Mouse (Mus musculus): ENCODE data around the gene Olfr1396. TPM values are rescaled to one million over a fixed set of nuclear protein-coding genes. Genes with fewer than 3 reads are reported as not detected.

The Olfr1396 gene
- polyA plus RNA-seq, 1 experiment from 2014 or later: not detected

GRCm38 (mm10) chr11:49093861-49094660, 20.6 kb downstream of the Olfr1396 start:
- 91% methylated on average over 6 of the region's 6 CpGs for WGBS
- H3K9ac ChIP-seq (ENCODE audit: low read length): no peak overlapping the region
- no peaks in the 10 kb centered on the region for H3K4me1 ChIP-seq (ENCODE audit: control insufficient read depth, insufficient read depth, low read length)
- DNase-seq (ENCODE audit: low spot score): no peak
- H3K4me2 ChIP-seq (ENCODE audit: low read depth): no peak overlapping the region
- no peak overlapping the region for H3K27ac ChIP-seq (ENCODE audit: low read depth, low read length)
- H3K9me3 ChIP-seq (ENCODE audit: control insufficient read depth, low read length): no peaks in the 10 kb centered on the region
- H3K36me3 ChIP-seq (ENCODE audit: control insufficient read depth, insufficient read depth, low read length): no peaks in the 10 kb centered on the region
- ATAC-seq (ENCODE audit: insufficient read depth, low FRiP score, low TSS enrichment): no peak
- H3K27me3 ChIP-seq (ENCODE audit: control insufficient read depth, insufficient read depth, low read length): no peaks in the 10 kb centered on the region
- no peak overlapping the region for H3K4me3 ChIP-seq (ENCODE audit: low read depth, low read length)

GRCm38 (mm10) chr11:49092786-49093185, 21.9 kb downstream of the Olfr1396 start:
- ATAC-seq (ENCODE audit: insufficient read depth, low FRiP score, low TSS enrichment): no peak

GRCm38 (mm10) chr11:49092053-49092586, 22.6 kb downstream of the Olfr1396 start:
- Histone ChIP-seq H3K27ac (ENCODE audit: low read depth, low read length) (no peak overlapping the region), H3K27me3 (ENCODE audit: control insufficient read depth, insufficient read depth, low read length) (no peaks in the 10 kb centered on the region), H3K9me3 (ENCODE audit: control insufficient read depth, low read length) (no peaks in the 10 kb centered on the region), H3K4me3 (ENCODE audit: low read depth, low read length) (no peak overlapping the region), H3K4me1 (ENCODE audit: control insufficient read depth, insufficient read depth, low read length) (no peaks in the 10 kb centered on the region), H3K36me3 (ENCODE audit: control insufficient read depth, insufficient read depth, low read length) (no peaks in the 10 kb centered on the region), H3K4me2 (ENCODE audit: low read depth) (no peak overlapping the region), H3K9ac (ENCODE audit: low read length) (no peak overlapping the region)
- WGBS: 94% methylated on average over 1 of the region's 1 CpGs
- no peak for DNase-seq (ENCODE audit: low spot score)
- no peak for ATAC-seq (ENCODE audit: insufficient read depth, low FRiP score, low TSS enrichment)

More at GRCm38 (mm10) chr11:49092786-49093185, 21.9 kb downstream of the Olfr1396 start:
- Histone ChIP-seq H3K4me1 (ENCODE audit: control insufficient read depth, insufficient read depth, low read length) (no peaks in the 10 kb centered on the region), H3K27ac (ENCODE audit: low read depth, low read length) (no peak overlapping the region), H3K9ac (ENCODE audit: low read length) (no peak overlapping the region), H3K9me3 (ENCODE audit: control insufficient read depth, low read length) (no peaks in the 10 kb centered on the region), H3K27me3 (ENCODE audit: control insufficient read depth, insufficient read depth, low read length) (no peaks in the 10 kb centered on the region), H3K4me2 (ENCODE audit: low read depth) (no peak overlapping the region), H3K4me3 (ENCODE audit: low read depth, low read length) (no peak overlapping the region), H3K36me3 (ENCODE audit: control insufficient read depth, insufficient read depth, low read length) (no peaks in the 10 kb centered on the region)
- DNase-seq (ENCODE audit: low spot score): no peak
- 91% methylated on average over 2 of the region's 2 CpGs for WGBS

- Histone ChIP-seq H3K9me3 (ENCODE audit: control insufficient read depth, low read length) (no peaks in the 10 kb centered on the region), H3K36me3 (ENCODE audit: control insufficient read depth, insufficient read depth, low read length) (no peaks in the 10 kb centered on the region), H3K4me3 (ENCODE audit: low read depth, low read length) (no peak overlapping the region), H3K27me3 (ENCODE audit: control insufficient read depth, insufficient read depth, low read length) (no peaks in the 10 kb centered on the region), H3K27ac (ENCODE audit: low read depth, low read length) (no peak overlapping the region), H3K4me2 (ENCODE audit: low read depth) (no peak overlapping the region), H3K4me1 (ENCODE audit: control insufficient read depth, insufficient read depth, low read length) (no peaks in the 10 kb centered on the region), H3K9ac (ENCODE audit: low read length) (no peak overlapping the region)
- no peak for ATAC-seq (ENCODE audit: insufficient read depth, low FRiP score, low TSS enrichment)
- DNase-seq (ENCODE audit: low spot score): no peak
- 85% methylated on average over 4 of the region's 4 CpGs for WGBS
Measured at GRCm38 (mm10) chr11:49091171-49091570, 23.5 kb downstream of the Olfr1396 start.

GRCm38 (mm10) chr11:49090551-49090950, 24.1 kb downstream of the Olfr1396 start:
- Histone ChIP-seq H3K9me3 (ENCODE audit: control insufficient read depth, low read length) (no peaks in the 10 kb centered on the region), H3K4me3 (ENCODE audit: low read depth, low read length) (no peak overlapping the region), H3K4me2 (ENCODE audit: low read depth) (no peak overlapping the region), H3K9ac (ENCODE audit: low read length) (no peak overlapping the region), H3K27me3 (ENCODE audit: control insufficient read depth, insufficient read depth, low read length) (no peaks in the 10 kb centered on the region), H3K4me1 (ENCODE audit: control insufficient read depth, insufficient read depth, low read length) (no peaks in the 10 kb centered on the region), H3K27ac (ENCODE audit: low read depth, low read length) (no peak overlapping the region), H3K36me3 (ENCODE audit: control insufficient read depth, insufficient read depth, low read length) (no peaks in the 10 kb centered on the region)
- ATAC-seq (ENCODE audit: insufficient read depth, low FRiP score, low TSS enrichment) (no peak), DNase-seq (ENCODE audit: low spot score) (no peak)
- WGBS: 94% methylated on average over 5 of the region's 5 CpGs

DNA sequence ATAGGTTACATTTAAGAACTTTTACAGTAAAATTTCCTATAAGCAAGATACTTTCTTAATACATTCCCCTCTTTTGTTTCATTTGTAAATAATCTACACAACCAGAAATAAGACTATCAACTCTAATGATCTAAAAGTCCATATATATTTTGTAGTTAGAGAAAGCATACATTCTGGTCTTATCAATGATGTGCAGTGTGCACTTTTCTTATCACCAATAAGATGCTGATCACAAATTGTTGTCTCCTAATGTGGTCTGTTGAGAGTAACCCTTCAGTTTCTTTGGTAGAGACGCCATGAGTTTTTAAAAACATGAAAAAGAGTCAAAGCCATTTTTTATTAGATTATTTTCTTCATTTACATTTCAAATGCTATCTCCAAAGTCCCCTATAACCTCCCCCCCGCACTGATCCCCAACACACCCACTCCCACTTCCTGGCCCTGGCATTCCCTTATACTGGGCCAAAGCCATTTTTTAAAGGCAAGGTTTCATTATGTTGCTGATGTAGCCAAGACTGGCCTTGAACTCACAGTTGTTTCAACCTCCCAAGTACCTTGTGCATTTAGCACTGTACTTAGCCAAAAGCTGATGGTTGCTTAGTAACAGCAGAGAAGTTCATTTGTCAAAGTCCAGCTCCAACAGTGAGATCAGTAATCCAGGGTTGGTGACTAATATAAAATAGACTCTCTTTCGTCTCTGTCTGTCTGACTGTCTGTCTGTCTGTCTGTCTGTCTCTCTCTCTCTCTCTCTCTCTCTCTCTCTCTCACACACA, 24.8 kb downstream of the Olfr1396 start:
- Histone ChIP-seq H3K4me2 (ENCODE audit: low read depth) (no peak overlapping the region), H3K4me3 (ENCODE audit: low read depth, low read length) (no peak overlapping the region), H3K27ac (ENCODE audit: low read depth, low read length) (no peak overlapping the region), H3K4me1 (ENCODE audit: control insufficient read depth, insufficient read depth, low read length) (no peaks in the 10 kb centered on the region), H3K9ac (ENCODE audit: low read length) (no peak overlapping the region), H3K9me3 (ENCODE audit: control insufficient read depth, low read length) (no peaks in the 10 kb centered on the region), H3K36me3 (ENCODE audit: control insufficient read depth, insufficient read depth, low read length) (no peaks in the 10 kb centered on the region), H3K27me3 (ENCODE audit: control insufficient read depth, insufficient read depth, low read length) (no peaks in the 10 kb centered on the region)
- DNase-seq (ENCODE audit: low spot score) (no peak), ATAC-seq (ENCODE audit: insufficient read depth, low FRiP score, low TSS enrichment) (no peak)
- 84% methylated on average over 3 of the region's 3 CpGs for WGBS

DNA sequence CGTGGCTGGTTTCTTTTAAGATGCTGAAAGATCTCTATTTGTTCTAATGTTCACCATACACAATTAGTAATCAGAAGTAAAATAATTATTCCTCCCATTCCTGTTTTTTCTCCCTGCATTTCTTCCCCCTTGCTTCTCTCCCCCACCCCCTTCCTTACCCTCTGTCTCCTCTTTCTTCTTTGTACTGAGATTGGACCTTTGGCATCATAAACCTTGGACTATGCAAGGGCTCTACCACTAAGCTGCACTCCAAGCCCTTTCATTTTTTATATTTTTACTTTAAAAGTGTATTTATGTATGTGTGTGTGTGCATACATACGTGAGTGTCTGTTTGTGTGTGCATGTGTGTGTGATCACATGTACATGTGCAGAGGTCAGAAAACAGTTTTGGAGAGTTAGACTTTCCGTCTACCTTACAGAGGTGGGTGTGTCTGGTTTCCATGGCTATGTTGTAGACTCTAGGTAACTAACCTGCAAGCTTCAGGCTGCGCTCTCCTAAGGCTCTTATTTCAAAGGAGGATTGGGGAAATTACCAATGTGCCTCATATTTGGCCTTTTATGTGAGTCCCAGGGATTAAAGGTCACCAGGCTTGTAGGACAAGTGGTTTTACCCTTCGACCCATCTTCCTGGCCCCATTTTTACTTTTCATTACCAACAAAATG, 25.6 kb downstream of the Olfr1396 start:
- Histone ChIP-seq H3K4me2 (ENCODE audit: low read depth) (no peak overlapping the region), H3K4me3 (ENCODE audit: low read depth, low read length) (no peak overlapping the region), H3K4me1 (ENCODE audit: control insufficient read depth, insufficient read depth, low read length) (no peaks in the 10 kb centered on the region), H3K27ac (ENCODE audit: low read depth, low read length) (no peak overlapping the region), H3K9me3 (ENCODE audit: control insufficient read depth, low read length) (no peaks in the 10 kb centered on the region), H3K9ac (ENCODE audit: low read length) (no peak overlapping the region), H3K27me3 (ENCODE audit: control insufficient read depth, insufficient read depth, low read length) (no peaks in the 10 kb centered on the region), H3K36me3 (ENCODE audit: control insufficient read depth, insufficient read depth, low read length) (no peaks in the 10 kb centered on the region)
- ATAC-seq (ENCODE audit: insufficient read depth, low FRiP score, low TSS enrichment): no peak
- 92% methylated on average over 5 of the region's 5 CpGs for WGBS
- no peak for DNase-seq (ENCODE audit: low spot score)

GRCm38 (mm10) chr11:49087830-49088616, 26.7 kb downstream of the Olfr1396 start:
- Histone ChIP-seq H3K9me3 (ENCODE audit: control insufficient read depth, low read length) (no peaks in the 10 kb centered on the region), H3K36me3 (ENCODE audit: control insufficient read depth, insufficient read depth, low read length) (no peaks in the 10 kb centered on the region), H3K4me3 (ENCODE audit: low read depth, low read length) (no peak overlapping the region), H3K9ac (ENCODE audit: low read length) (no peak overlapping the region), H3K27ac (ENCODE audit: low read depth, low read length) (no peak overlapping the region), H3K27me3 (ENCODE audit: control insufficient read depth, insufficient read depth, low read length) (no peaks in the 10 kb centered on the region), H3K4me2 (ENCODE audit: low read depth) (no peak overlapping the region), H3K4me1 (ENCODE audit: control insufficient read depth, insufficient read depth, low read length) (no peaks in the 10 kb centered on the region)
- 45% methylated on average over 22 of the region's 22 CpGs for WGBS
- no peak for ATAC-seq (ENCODE audit: insufficient read depth, low FRiP score, low TSS enrichment)
- no peak for DNase-seq (ENCODE audit: low spot score)

Measured in neural tube, embryonic 11.5 days (tissue).